Mouse (Mus musculus) lung, adult 2 months (tissue): Measurements from ENCODE around the gene Rasip1. TPM values are rescaled to one million over a fixed set of nuclear protein-coding genes. Genes with fewer than 3 reads are reported as not detected.
"Not testable (repeated sequence)": the region's sequence is repeated elsewhere in the genome, so short reads cannot be mapped to it uniquely, and the experiment has no call there.

Experiments
- DNase-seq: peaks from one replicate; pipeline ENCODE4 v3.0.0; 2022
- H3K4me1 ChIP-seq: fragments of 200-500 bp; 2 replicates; pipeline ENCODE4 v1.6.1; 2011; ENCODE audit warnings: low read length; ENCODE audit not compliant: control insufficient read depth, insufficient read depth
- H3K4me3 ChIP-seq: fragments of 200-500 bp; replicated peaks from 2 replicates; pipeline ENCODE3; 2011; ENCODE audit warnings: low read depth, mild to moderate bottlenecking, control low read depth, low read length; ENCODE audit errors: extremely low read depth
- CTCF ChIP-seq: fragments of 200-500 bp; IDR thresholded peaks from 2 replicates; pipeline ENCODE4 v1.5.1; 2011; ENCODE audit warnings: mild to moderate bottlenecking, low read length, control low read depth; ENCODE audit not compliant: insufficient read depth
- POLR2A ChIP-seq: fragments of 200-500 bp; IDR thresholded peaks from 2 replicates; pipeline ENCODE4 v1.6.1; 2011; ENCODE audit warnings: low read depth, mild to moderate bottlenecking, control low read depth, low read length, borderline replicate concordance; ENCODE audit errors: extremely low read depth
- WGBS: fragments of 180-500 bp; shearing (Covaris S2); methylation state at CpG from one replicate; pipeline ENCODE4 v1.1.7; 2018; 5-methylcytosine and 5-hydroxymethylcytosine counted together
- polyA plus RNA-seq: library from polyadenylated mRNA; depleted of rRNA; stranded (reverse); fragments of >200 nt; gene quantifications from 2 replicates; pipeline ENCODE4 v1.2.3, GENCODE M21; 2012

Gene Rasip1
- polyA plus RNA-seq, 1 experiment = 139 TPM

- peaks cover 12% of the 10 kb centered on the region for H3K4me1 ChIP-seq
- 21% methylated on average over 28 of the region's 28 CpGs for WGBS
- H3K4me3 ChIP-seq = peak overlapping the region; percentile 29
- peak; percentile 76 for DNase-seq
- TF ChIP-seq CTCF (no peak), POLR2A (peak; percentile 49; the same call in 1 of the 2 replicates)
These were observed 16.3 kb downstream of the Rasip1 start for GRCm38 (mm10) chr7:45643441-45644178.

GRCm38 (mm10) chr7:45644183-45644582, 16.9 kb downstream of the Rasip1 start:
- TF ChIP-seq CTCF = no peak
- TF ChIP-seq POLR2A = no peak
- no peak for DNase-seq
- Histone ChIP-seq H3K4me1 (peaks cover 12% of the 10 kb centered on the region), H3K4me3 (no peak overlapping the region)
- 43% methylated on average over 18 of the region's 18 CpGs for WGBS

GRCm38 (mm10) chr7:45644872-45645590, 17.7 kb downstream of the Rasip1 start:
- Histone ChIP-seq H3K4me3 (no peak overlapping the region), H3K4me1 (peaks cover 12% of the 10 kb centered on the region)
- 86% methylated on average over 6 of the region's 6 CpGs for WGBS
- TF ChIP-seq POLR2A (no peak), CTCF (no peak)
- DNase-seq = no peak

- Histone ChIP-seq H3K4me1 (peaks cover 12% of the 10 kb centered on the region), H3K4me3 (no peak overlapping the region)
- WGBS = 84% methylated on average over 7 of the region's 7 CpGs
- TF ChIP-seq POLR2A = no peak
- TF ChIP-seq CTCF = no peak
- no peak for DNase-seq
These were observed 18.3 kb downstream of the Rasip1 start for GRCm38 (mm10) chr7:45645591-45645971.

- 83% methylated on average over 4 of the region's 4 CpGs for WGBS
- H3K4me3 ChIP-seq = no peak overlapping the region
- DNase-seq = no peak
- H3K4me1 ChIP-seq = peaks cover 5% of the 10 kb centered on the region; the same call in 1 of the 2 replicates
- TF ChIP-seq POLR2A (no peak), CTCF (no peak)
These were observed 19.4 kb downstream of the Rasip1 start for GRCm38 (mm10) chr7:45646671-45647070.

GRCm38 (mm10) chr7:45649351-45649750, 22.1 kb downstream of the Rasip1 start:
- no peak overlapping the region for H3K4me3 ChIP-seq
- TF ChIP-seq CTCF (no peak), POLR2A (no peak)
- H3K4me1 ChIP-seq = peaks cover 2% of the 10 kb centered on the region; the same call in 1 of the 2 replicates
- no peak for DNase-seq
- WGBS = 68% methylated on average over 8 of the region's 8 CpGs

GRCm38 (mm10) chr7:45650484-45650883, 23.2 kb downstream of the Rasip1 start:
- 92% methylated on average over 20 of the region's 20 CpGs for WGBS

GRCm38 (mm10) chr7:45654424-45655047, 27.2 kb downstream of the Rasip1 start:
- Histone ChIP-seq H3K4me3 (no peak overlapping the region), H3K4me1 (no peaks in the 10 kb centered on the region)
- TF ChIP-seq POLR2A (no peak), CTCF (no peak)
- DNase-seq = no peak
- 30% methylated on average over 17 of the region's 17 CpGs for whole genome bisulfite sequencing

More at GRCm38 (mm10) chr7:45650484-45650883, 23.2 kb downstream of the Rasip1 start:
- not testable (repeated sequence) for H3K4me1 ChIP-seq, H3K4me3 ChIP-seq, DNase-seq

GRCm38 (mm10) chr7:45660746-45661478, 33.6 kb downstream of the Rasip1 start:
- no peak for TF ChIP-seq POLR2A
- TF ChIP-seq CTCF = no peak

GRCm38 (mm10) chr7:45661702-45662101, 34.4 kb downstream of the Rasip1 start:
- 93% methylated on average over 6 of the region's 6 CpGs for WGBS
- not testable (repeated sequence) for DNase-seq

More at GRCm38 (mm10) chr7:45660746-45661478, 33.6 kb downstream of the Rasip1 start:
- H3K4me1 ChIP-seq = no peaks in the 10 kb centered on the region
- no peak overlapping the region for H3K4me3 ChIP-seq
- WGBS = 70% methylated on average over 11 of the region's 11 CpGs
- no peak for DNase-seq

More at GRCm38 (mm10) chr7:45661702-45662101, 34.4 kb downstream of the Rasip1 start:
- H3K4me1 ChIP-seq, H3K4me3 ChIP-seq: not testable (repeated sequence)
